Mouse (Mus musculus) megakaryocyte, embryonic 14.5 days (primary cell): ENCODE measurements at regions not wholly inside any gene's neighbourhood (a gene's known extent, or its start where the extent isn't known, plus 50 kb on each side); places are given as distances from the start of the nearest gene placed in this dataset.

Experiments
- FLI1 ChIP-seq: IDR thresholded peaks from 2 replicates; pipeline ENCODE4 v1.6.1; 2012; ENCODE audit warnings: low read length, inconsistent platforms, mixed read lengths
- GATA1 ChIP-seq: IDR thresholded peaks from 3 replicates; pipeline ENCODE4 v1.6.1; 2012; ENCODE audit warnings: mixed read lengths, low read length, inconsistent platforms, borderline replicate concordance

DNA sequence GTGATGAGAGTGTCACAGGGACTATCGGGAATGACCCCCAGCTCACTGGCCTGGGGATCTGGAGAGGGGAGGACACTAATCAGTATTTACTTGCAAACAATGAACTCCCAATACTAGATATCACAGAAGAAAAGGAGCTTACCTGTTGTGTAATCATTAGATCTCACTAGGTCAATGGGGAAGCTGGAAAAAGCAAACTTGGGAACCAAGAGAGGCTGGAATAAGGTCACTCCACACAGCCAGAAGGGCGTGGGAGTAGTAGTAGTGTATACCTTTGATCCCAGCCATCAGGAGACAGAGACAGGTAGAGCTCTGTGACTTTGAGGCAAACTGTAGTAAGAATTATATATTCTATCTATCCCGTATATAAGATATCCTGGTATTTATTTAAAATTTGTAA, 194.3 kb downstream of the Fam43a start:
- TF ChIP-seq GATA1 (no peak), FLI1 (no peak)
